In the genomic region with DNA sequence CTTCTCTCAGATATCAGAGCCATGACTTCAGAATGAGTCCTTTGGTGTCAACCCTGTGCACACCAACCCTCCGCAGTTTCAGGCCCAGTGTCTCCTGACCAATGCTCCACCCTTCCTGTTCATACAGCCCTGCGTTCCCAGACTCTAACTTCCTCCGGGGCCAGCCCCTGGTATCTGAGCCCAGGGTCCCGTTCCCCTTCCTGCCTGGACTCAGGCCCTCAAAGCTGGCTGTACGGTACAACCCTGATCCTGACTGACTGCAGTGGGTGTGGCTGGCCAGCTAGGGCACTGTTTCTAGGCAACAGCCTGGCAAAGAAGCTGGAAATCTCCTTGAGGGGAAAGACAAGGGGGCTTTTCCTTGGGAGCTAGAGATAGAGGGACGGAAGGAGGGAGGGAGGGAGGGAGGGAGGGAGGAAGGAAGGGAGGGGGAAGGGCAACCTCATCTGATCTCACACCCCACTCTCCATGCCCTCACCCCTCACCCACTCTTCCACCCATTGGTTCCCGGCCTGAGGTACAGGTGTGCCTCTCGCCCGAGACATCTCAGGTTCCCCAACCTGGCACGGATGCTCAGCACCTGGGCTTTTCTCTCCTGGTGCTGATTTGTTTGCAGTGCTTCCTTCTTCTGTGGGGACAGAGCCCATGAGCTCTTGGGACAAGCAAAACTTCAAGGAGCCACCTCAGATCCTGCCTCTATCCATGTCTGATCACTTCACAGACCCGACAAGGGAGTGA, we compare ENCODE assay signal across 9 mouse cellular contexts. TPM values are rescaled to one million over a fixed set of nuclear protein-coding genes. Genes with fewer than 3 reads are reported as not detected.
DNase-seq lines count a peak whose midpoint lies in the region; ATAC-seq and TF ChIP-seq lines count a peak whose summit lies in the region.
"Had no signal": no experiment of that assay in that cellular context is flagged by ENCODE, and none has a peak within 500 bp of the region (broad histone marks: within the 10 kb centered on the region; RNA-seq: fewer than 3 reads in every experiment).

No protein-coding gene starts in this region.

- no peaks in the 10 kb centered on the region for H3K9me3 ChIP-seq in heart, embryonic 13.5 days
- no peaks in the 10 kb centered on the region for H3K9me3 ChIP-seq in ES-Bruce4 (replicated peaks; ENCODE audit: control insufficient read depth, insufficient read depth, low read length, poor library complexity, severe bottlenecking)
- no peaks in the 10 kb centered on the region for H3K9me3 ChIP-seq in heart, postnatal 0 days (replicated peaks; ENCODE audit: control insufficient read depth, low read length)
- H3K9me3 ChIP-seq: G1E had no signal

- H3K36me3 ChIP-seq in heart, embryonic 13.5 days, result no peaks in the 10 kb centered on the region
- H3K36me3 ChIP-seq in ES-Bruce4 (ENCODE audit: control insufficient read depth, insufficient read depth, low read length, poor library complexity, severe bottlenecking), result no peaks in the 10 kb centered on the region
- H3K36me3 ChIP-seq in heart, postnatal 0 days (replicated peaks; ENCODE audit: control insufficient read depth, insufficient read depth, low read length), result no peaks in the 10 kb centered on the region
- H3K36me3 ChIP-seq: G1E had no signal

- peaks cover 53% of the 10 kb centered on the region for H3K4me1 ChIP-seq in heart, embryonic 13.5 days
- peaks cover 13% of the 10 kb centered on the region for H3K4me1 ChIP-seq in ES-Bruce4 (ENCODE audit: control insufficient read depth, insufficient read depth, low read length)
- peaks cover 30% of the 10 kb centered on the region for H3K4me1 ChIP-seq in heart, postnatal 0 days (ENCODE audit: control insufficient read depth, insufficient read depth)

- H3K4me2 ChIP-seq in heart, embryonic 13.5 days, result peak overlapping the region; percentile 33; the same call in 1 of the 2 replicates
- no peak overlapping the region for H3K4me2 ChIP-seq in heart, postnatal 0 days (ENCODE audit: low read depth, low read length)

- H3K27ac ChIP-seq in heart, embryonic 13.5 days (replicated peaks), result peak overlapping the region; percentile 73
- peak overlapping the region; percentile 24; the same call in 1 of the 2 replicates for H3K27ac ChIP-seq in ES-Bruce4 (ENCODE audit: insufficient read depth, low read length)
- H3K27ac ChIP-seq in heart, postnatal 0 days (ENCODE audit: low read depth), result peak overlapping the region; percentile 61

- TF ChIP-seq EP300 in ES-Bruce4 (IDR thresholded peaks at IDR 0.05; ENCODE audit: insufficient read depth, low read depth, low read length), result no peak
- TF ChIP-seq EP300 in heart, postnatal 0 days (IDR thresholded peaks at IDR 0.05; ENCODE audit: low read depth), result no peak

- TF ChIP-seq CTCF in ES-Bruce4 (IDR thresholded peaks at IDR 0.05; ENCODE audit: low read depth, low read length), result no peak
- TF ChIP-seq CTCF in heart, postnatal 0 days (IDR thresholded peaks at IDR 0.05; ENCODE audit: low read depth), result no peak

- no peak for DNase-seq in heart, postnatal 36 days
- DNase-seq in heart, postnatal 0 days (ENCODE audit: low spot score), result peak; percentile 44
- no peak for DNase-seq in testis, postnatal 10 days (ENCODE audit: low spot score)
- no peak for DNase-seq in left cerebral cortex, adult 9 months (ENCODE audit: low spot score in 2 of 2)

- H3K4me3 ChIP-seq in heart, embryonic 13.5 days, result no peak overlapping the region
- no peak overlapping the region for H3K4me3 ChIP-seq in ES-Bruce4 (ENCODE audit: low read depth, low read length)
- H3K4me3 ChIP-seq in heart, postnatal 0 days (ENCODE audit: low read depth, low read length), result no peak overlapping the region

- H3K9ac ChIP-seq in heart, embryonic 13.5 days, result no peak overlapping the region; the same call in 1 of the 2 replicates
- H3K9ac ChIP-seq in ES-Bruce4 (ENCODE audit: low read depth, poor library complexity, severe bottlenecking), result no peak overlapping the region
- H3K9ac ChIP-seq in heart, postnatal 0 days (replicated peaks; ENCODE audit: low read depth, low read length), result no peak overlapping the region

- WGBS in heart, embryonic 13.5 days, result 53% methylated on average over 11 of the region's 11 CpGs
- WGBS in heart, postnatal 0 days, result 54% methylated on average over 11 of the region's 11 CpGs

- ATAC-seq in heart, embryonic 13.5 days (ENCODE audit: extremely low read depth, insufficient number of reproducible peaks, low FRiP score, low TSS enrichment), result no peak
- peak; percentile 45 for ATAC-seq in heart, postnatal 0 days (ENCODE audit: insufficient read depth, low read depth)
- peak; percentile 44 for ATAC-seq in megakaryocyte progenitor cell, adult 5-6 weeks (replicated peaks; ENCODE audit: poor library complexity)
- no peak for ATAC-seq in frontal cortex, adult (ENCODE audit: low TSS enrichment)

- intact Hi-C loops in heart, postnatal 36 days (cut with DNase I), result no loop called here

- H3K27me3 ChIP-seq in heart, embryonic 13.5 days (replicated peaks), result no peaks in the 10 kb centered on the region
- no peaks in the 10 kb centered on the region for H3K27me3 ChIP-seq in ES-Bruce4 (ENCODE audit: control insufficient read depth, insufficient read depth, low read length, poor library complexity, severe bottlenecking)
- no peaks in the 10 kb centered on the region for H3K27me3 ChIP-seq in heart, postnatal 0 days (ENCODE audit: control insufficient read depth, insufficient read depth, low read length)

- TF ChIP-seq POLR2A in ES-Bruce4 (IDR thresholded peaks at IDR 0.05; ENCODE audit: insufficient read depth, low read length), result no peak

RNA-seq across cellular contexts. Expression of gene Crb2, which starts 9.9 kb away (rescaled TPM):
- polyA plus RNA-seq in heart, embryonic 13.5 days (2015; fragmentation: Nextera tagmentation; extraction: Ambion mirVana), result 3.0 and 4.0 TPM in 2 replicates
- total RNA-seq in heart, postnatal 36 days (2021), result 1 to 10 TPM in 1 of 2 experiments, under 1 TPM in 1; 0.97 to 1.0 TPM
- polyA plus RNA-seq in ES-Bruce4 (2011; ENCODE audit: insufficient read depth, insufficient read length, low read depth, missing spikeins), result 1.0 and 2.1 TPM in 2 replicates
- total RNA-seq in heart, postnatal 0 days (2014; rRNA removed; ENCODE audit: low replicate concordance), result 1.9 and 3.7 TPM in 2 replicates
- polyA plus RNA-seq in heart, postnatal 0 days (2015; fragmentation: Nextera tagmentation; extraction: Ambion mirVana), result 0.46 and 0.48 TPM in 2 replicates
- total RNA-seq in megakaryocyte progenitor cell, adult 5-6 weeks (2015), result not detected in 2 replicates
- not detected in 2 replicates for total RNA-seq in megakaryocyte progenitor cell, adult 5-6 weeks (2017)
- polyA plus RNA-seq: G1E had no signal

Comparison
In these comparisons a context has a peak if more than half of its experiments do, and no peak if none do; other contexts are left out.
1. ATAC-seq: peak in heart, postnatal 0 days (single experiment) and megakaryocyte progenitor cell, adult 5-6 weeks (single experiment); none in heart, embryonic 13.5 days (single experiment) and frontal cortex, adult (single experiment).
2. Peak in every context shown above with its lines, with median percentiles within 50 percentile points of each other: H3K27ac ChIP-seq.